Mouse (Mus musculus) bone marrow, adult 2 months (tissue): Measurements from ENCODE around the gene Wnk2. TPM values are rescaled to one million over a fixed set of nuclear protein-coding genes. Genes with fewer than 3 reads are reported as not detected.

ENCODE experiments used
- H3K27ac ChIP-seq: fragments of 200-500 bp; 2 replicates; pipeline ENCODE4 v1.5.1; 2012; ENCODE audit warnings: low read depth, mild to moderate bottlenecking, control low read depth, inconsistent platforms, low read length; ENCODE audit not compliant: control insufficient read depth, poor library complexity, insufficient read depth
- H3K4me1 ChIP-seq: fragments of 200-500 bp; 2 replicates; pipeline ENCODE4 v1.6.1; 2011; ENCODE audit warnings: low read length; ENCODE audit not compliant: control insufficient read depth, insufficient read depth
- H3K4me3 ChIP-seq: fragments of 200-500 bp; replicated peaks from 2 replicates; pipeline ENCODE3; 2011; ENCODE audit warnings: mild to moderate bottlenecking, low read depth, low read length, control low read depth; ENCODE audit not compliant: control insufficient read depth
- CTCF ChIP-seq: fragments of 200-500 bp; IDR thresholded peaks from 2 replicates; pipeline ENCODE4 v1.5.1; 2011; ENCODE audit warnings: low read length, control low read depth; ENCODE audit not compliant: control insufficient read depth, insufficient read depth
- POLR2A ChIP-seq: fragments of 200-500 bp; IDR thresholded peaks from 2 replicates; pipeline ENCODE4 v1.6.1; 2011; ENCODE audit warnings: low read depth, mild to moderate bottlenecking, control low read depth, low read length, borderline replicate concordance; ENCODE audit not compliant: control insufficient read depth
- WGBS: fragments of 180-500 bp; shearing (Covaris S2); methylation state at CpG from one replicate; pipeline ENCODE4 v1.1.7; 2018; 5-methylcytosine and 5-hydroxymethylcytosine counted together
- polyA plus RNA-seq: library from polyadenylated mRNA; stranded (reverse); fragments of >200 nt; gene quantifications from 2 replicates; pipeline ENCODE4 v1.2.4, GENCODE M21; 2011; ENCODE audit warnings: low replicate concordance; ENCODE audit not compliant: missing spikeins, insufficient read depth, insufficient read length

Wnk2 gene
- polyA plus RNA-seq, 1 experiment, result not detected

GRCm38 (mm10) chr13:49156645-49157044 lies 8.8 kb upstream of the Wnk2 start:
- Histone ChIP-seq H3K4me3 (no peak overlapping the region), H3K27ac (no peak overlapping the region), H3K4me1 (no peaks in the 10 kb centered on the region)
- 69% methylated on average over 4 of the region's 4 CpGs for WGBS
- TF ChIP-seq CTCF (peak; percentile 33; the same call in 1 of the 2 replicates), POLR2A (no peak)

- WGBS, result 76% methylated on average over 7 of the region's 7 CpGs
- Histone ChIP-seq H3K27ac (no peak overlapping the region), H3K4me3 (no peak overlapping the region), H3K4me1 (no peaks in the 10 kb centered on the region)
- TF ChIP-seq CTCF (no peak), POLR2A (no peak)
Observed at GRCm38 (mm10) chr13:49154621-49155020, 6.8 kb upstream of the Wnk2 start.

- 76% methylated on average over 10 of the region's 10 CpGs for WGBS
- no peak overlapping the region for H3K27ac ChIP-seq
- H3K4me1 ChIP-seq, result no peaks in the 10 kb centered on the region
- TF ChIP-seq POLR2A (no peak), CTCF (no peak)
- H3K4me3 ChIP-seq, result no peak overlapping the region
Observed at GRCm38 (mm10) chr13:49154028-49154427, 6.2 kb upstream of the Wnk2 start.

GRCm38 (mm10) chr13:49148687-49149086 lies 873 bp upstream of the Wnk2 start:
- TF ChIP-seq POLR2A, result no peak
- no peak for TF ChIP-seq CTCF
- no peak overlapping the region for H3K4me3 ChIP-seq
- no peak overlapping the region for H3K27ac ChIP-seq
- WGBS, result 82% methylated on average over 4 of the region's 4 CpGs
- no peaks in the 10 kb centered on the region for H3K4me1 ChIP-seq

- no peak for TF ChIP-seq POLR2A
- TF ChIP-seq CTCF, result no peak
- WGBS, result 1% methylated on average over 89 of the region's 98 CpGs
- Histone ChIP-seq H3K4me3 (no peak overlapping the region), H3K4me1 (no peaks in the 10 kb centered on the region), H3K27ac (no peak overlapping the region)
Observed at GRCm38 (mm10) chr13:49147007-49147857, 582 bp downstream of the Wnk2 start.

- WGBS, result 2% methylated on average over 32 of the region's 44 CpGs
- Histone ChIP-seq H3K4me1 (no peaks in the 10 kb centered on the region), H3K27ac (no peak overlapping the region), H3K4me3 (no peak overlapping the region)
- TF ChIP-seq CTCF (no peak), POLR2A (no peak)
Observed at GRCm38 (mm10) chr13:49146698-49147006, 1.2 kb downstream of the Wnk2 start.

- 32% methylated on average over 17 of the region's 17 CpGs for WGBS
- Histone ChIP-seq H3K27ac (no peak overlapping the region), H3K4me3 (no peak overlapping the region), H3K4me1 (no peaks in the 10 kb centered on the region)
- no peak for TF ChIP-seq CTCF
- TF ChIP-seq POLR2A, result no peak
Observed at GRCm38 (mm10) chr13:49146040-49146697, 1.6 kb downstream of the Wnk2 start.

- no peak overlapping the region for H3K4me3 ChIP-seq
- no peaks in the 10 kb centered on the region for H3K4me1 ChIP-seq
- TF ChIP-seq POLR2A (no peak), CTCF (no peak)
- no peak overlapping the region for H3K27ac ChIP-seq
- WGBS, result 69% methylated on average over 7 of the region's 7 CpGs
Observed at GRCm38 (mm10) chr13:49145396-49145795, 2.4 kb downstream of the Wnk2 start.

- no peak for TF ChIP-seq POLR2A
- no peak for TF ChIP-seq CTCF
- Histone ChIP-seq H3K4me1 (no peaks in the 10 kb centered on the region), H3K27ac (no peak overlapping the region), H3K4me3 (no peak overlapping the region)
- WGBS, result 67% methylated on average over 6 of the region's 6 CpGs
Observed at GRCm38 (mm10) chr13:49144451-49144850, 3.4 kb downstream of the Wnk2 start.
